Comparison of ENCODE assay signal across 9 mouse cellular contexts in the genomic region with DNA sequence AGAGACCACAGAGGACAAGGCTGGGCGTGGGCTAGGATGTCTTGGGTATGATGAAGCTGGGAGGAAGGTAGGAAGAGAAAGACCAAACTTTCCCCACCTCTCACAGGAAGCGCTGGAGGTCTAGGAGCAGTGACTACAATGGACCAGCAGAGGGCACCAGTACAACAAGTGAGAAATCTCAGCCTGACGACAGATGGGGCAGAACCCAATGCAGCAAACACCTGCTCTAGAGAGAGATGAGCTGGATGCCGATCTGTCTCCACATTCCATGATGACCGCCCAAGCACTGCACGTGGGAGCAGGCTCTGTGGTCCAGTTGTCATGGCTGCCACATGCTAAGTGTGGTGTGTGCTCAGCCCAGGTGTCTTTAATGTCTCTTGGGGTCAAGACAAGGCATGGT. TPM values are rescaled to one million over a fixed set of nuclear protein-coding genes. Genes with fewer than 3 reads are reported as not detected.
A peak's percentile ranks its signal among the peaks of the same experiment; 100 is the strongest.
DNase-seq lines count a peak whose midpoint lies in the region; ATAC-seq lines count a peak whose summit lies in the region.
"Had no signal": no experiment of that assay in that cellular context is flagged by ENCODE, and none has a peak within 500 bp of the region (broad histone marks: within the 10 kb centered on the region; RNA-seq: fewer than 3 reads in every experiment).

No protein-coding gene starts in this region.

- peak; percentile 27 for DNase-seq in adrenal gland, adult 2 months
- DNase-seq in adrenal gland, adult 8-10 months = no peak
- peak; percentile 25 for DNase-seq in T-cell, adult 2 months (ENCODE audit: low spot score)
- DNase-seq in cerebellum, postnatal 36 days = peak; percentile 58 to 65
- DNase-seq in frontal cortex, postnatal 25 days (ENCODE audit: low spot score in 2 of 2) = peak; percentile 25 to 53
- peak; percentile 49 for DNase-seq in kidney, postnatal 14 days
- peak; percentile 66 for DNase-seq in retina, adult 2 months (ENCODE audit: low read depth, low spot score)
- DNase-seq: liver, embryonic 13.5 days had no signal

- H3K9me3 ChIP-seq in lung, embryonic 16.5 days (ENCODE audit: control insufficient read depth, low read length) = no peaks in the 10 kb centered on the region
- H3K9me3 ChIP-seq: liver, embryonic 13.5 days had no signal

- no peaks in the 10 kb centered on the region for H3K4me1 ChIP-seq in lung, embryonic 16.5 days (replicated peaks; ENCODE audit: control insufficient read depth, insufficient read depth, low read length)
- H3K4me1 ChIP-seq: liver, embryonic 13.5 days had no signal

- peak; percentile 29; the same call in 1 of the 2 replicates for ATAC-seq in lung, embryonic 16.5 days (ENCODE audit: low read depth)

- H3K4me3 ChIP-seq in lung, embryonic 16.5 days (ENCODE audit: low read length) = no peak overlapping the region
- H3K4me3 ChIP-seq: liver, embryonic 13.5 days had no signal

- 0% methylated on average over 6 of the region's 6 CpGs for WGBS in lung, embryonic 16.5 days

- no peak overlapping the region for H3K4me2 ChIP-seq in lung, embryonic 16.5 days (ENCODE audit: low read depth, low read length)
- H3K4me2 ChIP-seq: liver, embryonic 13.5 days had no signal

- no peaks in the 10 kb centered on the region for H3K27me3 ChIP-seq in lung, embryonic 16.5 days (ENCODE audit: control insufficient read depth, insufficient read depth, low read depth, low read length)
- H3K27me3 ChIP-seq: liver, embryonic 13.5 days had no signal

- no peak overlapping the region for H3K27ac ChIP-seq in lung, embryonic 16.5 days (ENCODE audit: low read length)
- H3K27ac ChIP-seq: liver, embryonic 13.5 days had no signal

- no peak overlapping the region for H3K9ac ChIP-seq in lung, embryonic 16.5 days (ENCODE audit: low read length)
- H3K9ac ChIP-seq: liver, embryonic 13.5 days had no signal

- H3K36me3 ChIP-seq in lung, embryonic 16.5 days (ENCODE audit: control insufficient read depth, insufficient read depth, low read length) = no peaks in the 10 kb centered on the region
- H3K36me3 ChIP-seq: liver, embryonic 13.5 days had no signal

RNA-seq across cellular contexts. Expression of gene Pcsk9, which starts 10.1 kb away (rescaled TPM):
- under 1 TPM in 1 of 2 experiments, not detected in 1; 0.12 TPM for total RNA-seq in adrenal gland, adult 2 months (2021)
- polyA plus RNA-seq in adrenal gland, adult 2 months (2012; rRNA removed) = 0.23 and 0.31 TPM in 2 replicates
- under 1 TPM in 1 of 4 experiments, not detected in 3; 0.17 TPM for total RNA-seq in adrenal gland, adult 8-10 months (2022)
- polyA plus RNA-seq in lung, embryonic 16.5 days (2015; fragmentation: Nextera tagmentation; extraction: Ambion mirVana) = 1.3 and 2.7 TPM in 2 replicates

RNA-seq across cellular contexts. Expression of gene Bsnd, which starts 17.8 kb away (rescaled TPM):
- not detected for total RNA-seq in adrenal gland, adult 2 months (2021)
- polyA plus RNA-seq in adrenal gland, adult 2 months (2012; rRNA removed) = 0.07 and 0.08 TPM in 2 replicates
- total RNA-seq in adrenal gland, adult 8-10 months (2022) = under 1 TPM in 1 of 4 experiments, not detected in 3; 0.45 TPM
- polyA plus RNA-seq in lung, embryonic 16.5 days (2015; fragmentation: Nextera tagmentation; extraction: Ambion mirVana) = not detected in 2 replicates
- polyA plus RNA-seq: liver, embryonic 13.5 days had no signal
